Mouse (Mus musculus) hindbrain, embryonic 14.5 days (tissue): ENCODE results near the gene Mrpl58. TPM values are rescaled to one million over a fixed set of nuclear protein-coding genes. Genes with fewer than 3 reads are reported as not detected.

ENCODE experiments used
- ATAC-seq: fragments of 200-750 bp; cut with Nextera tagmentation; 2 replicates; pipeline ENCODE4 v1.8.0; 2017; ENCODE audit warnings: moderate number of reproducible peaks, mild to moderate bottlenecking, moderate TSS enrichment, moderate library complexity; ENCODE audit not compliant: low FRiP score
- DNase-seq: peaks from one replicate; pipeline ENCODE4 v3.0.0-alpha.2; 2015; ENCODE audit warnings: low spot score
- H3K27ac ChIP-seq: fragments of 300-500 bp; sonication (generic); 2 replicates; pipeline ENCODE4 v1.5.1; 2014; ENCODE audit warnings: mild to moderate bottlenecking, moderate library complexity
- H3K27me3 ChIP-seq: fragments of 300-500 bp; sonication (generic); 2 replicates; pipeline ENCODE4 v1.6.1; 2014; ENCODE audit warnings: mild to moderate bottlenecking, low read length, mixed read lengths; ENCODE audit not compliant: control insufficient read depth, insufficient read depth
- H3K36me3 ChIP-seq: fragments of 300-500 bp; sonication (generic); replicated peaks from 2 replicates; pipeline ENCODE4 v1.6.1; 2014; ENCODE audit not compliant: control insufficient read depth, insufficient read depth
- H3K4me1 ChIP-seq: fragments of 300-500 bp; sonication (generic); replicated peaks from 2 replicates; pipeline ENCODE4 v1.6.1; 2014; ENCODE audit warnings: antibody characterized with exemption, low read length, mixed read lengths; ENCODE audit not compliant: control insufficient read depth, insufficient read depth
- H3K4me2 ChIP-seq: fragments of 300-500 bp; sonication (generic); replicated peaks from 2 replicates; pipeline ENCODE4 v1.6.1; 2014; ENCODE audit warnings: mild to moderate bottlenecking, moderate library complexity
- H3K4me3 ChIP-seq: fragments of 300-500 bp; sonication (generic); replicated peaks from 2 replicates; pipeline ENCODE4 v1.5.1; 2014; ENCODE audit warnings: mild to moderate bottlenecking, low read length
- H3K9ac ChIP-seq: fragments of 300-500 bp; sonication (generic); 2 replicates; pipeline ENCODE4 v1.6.1; 2014
- H3K9me3 ChIP-seq: fragments of 300-500 bp; sonication (generic); 2 replicates; pipeline ENCODE4 v1.6.1; 2016; ENCODE audit warnings: low read length; ENCODE audit not compliant: control insufficient read depth
- WGBS: fragments of 180-500 bp; shearing (Covaris S2); extraction: QIAGEN DNeasy Blood & Tissue Kit; methylation state at CpG from one replicate; pipeline ENCODE4 v1.1.7; 2014; 5-methylcytosine and 5-hydroxymethylcytosine counted together
- polyA plus RNA-seq: library from polyadenylated mRNA; unstranded; fragments of >200 nt; fragmentation: Nextera tagmentation; extraction: Ambion mirVana; gene quantifications from 2 replicates; pipeline ENCODE4 v1.2.1, GENCODE M21; 2014

Mrpl58 gene
- polyA plus RNA-seq, 1 experiment from 2014 or later = 222 TPM

- H3K4me1 ChIP-seq = peaks cover 22% of the 10 kb centered on the region
- H3K9me3 ChIP-seq = no peaks in the 10 kb centered on the region
- ATAC-seq (peak; percentile 80), DNase-seq (peak; percentile 83)
- 1% methylated on average over 39 of the region's 39 CpGs for WGBS
- H3K27me3 ChIP-seq = 0 out of 2 replicates have a peak, but pooled peaks cover 3% of the 10 kb centered on the region
- H3K36me3 ChIP-seq = no peaks in the 10 kb centered on the region
- H3K9ac ChIP-seq = peak within 1 kb of the TSS; percentile 87
- peak within 1 kb of the TSS; percentile 85 for H3K27ac ChIP-seq
- peak within 1 kb of the TSS; percentile 82 for H3K4me3 ChIP-seq
- peak within 1 kb of the TSS; percentile 94 for H3K4me2 ChIP-seq
These were observed 36.1 kb upstream of the Mrpl58 start, which contains the start of gene Hid1 for GRCm38 (mm10) chr11:115367395-115367944. Gene Hid1, minus strand, starts transcription at chr11:115367756.

- Histone ChIP-seq H3K4me2 (no peak overlapping the region), H3K27ac (no peak overlapping the region), H3K36me3 (no peaks in the 10 kb centered on the region), H3K4me1 (peaks cover 22% of the 10 kb centered on the region), H3K9ac (no peak overlapping the region), H3K27me3 (0 out of 2 replicates have a peak, but pooled peaks cover 3% of the 10 kb centered on the region), H3K4me3 (no peak overlapping the region), H3K9me3 (no peaks in the 10 kb centered on the region)
- 58% methylated on average over 7 of the region's 7 CpGs for WGBS
- DNase-seq (no peak), ATAC-seq (no peak)
These were observed 33.2 kb upstream of the Mrpl58 start for GRCm38 (mm10) chr11:115370368-115370767.

GRCm38 (mm10) chr11:115371354-115371753 lies 32.2 kb upstream of the Mrpl58 start:
- 50% methylated on average over 8 of the region's 8 CpGs for WGBS
- ATAC-seq (no peak), DNase-seq (no peak)
- Histone ChIP-seq H3K4me1 (peaks cover 12% of the 10 kb centered on the region), H3K36me3 (no peaks in the 10 kb centered on the region), H3K4me3 (no peak overlapping the region), H3K9ac (no peak overlapping the region), H3K9me3 (no peaks in the 10 kb centered on the region), H3K27ac (no peak overlapping the region), H3K4me2 (no peak overlapping the region), H3K27me3 (peaks cover 8% of the 10 kb centered on the region; the same call in 1 of the 2 replicates)

GRCm38 (mm10) chr11:115372015-115372414 lies 31.5 kb upstream of the Mrpl58 start:
- Histone ChIP-seq H3K9ac (no peak overlapping the region), H3K36me3 (no peaks in the 10 kb centered on the region), H3K4me1 (peaks cover 5% of the 10 kb centered on the region; the same call in 1 of the 2 replicates), H3K9me3 (no peaks in the 10 kb centered on the region), H3K4me3 (no peak overlapping the region), H3K4me2 (no peak overlapping the region), H3K27ac (no peak overlapping the region), H3K27me3 (peaks cover 8% of the 10 kb centered on the region; the same call in 1 of the 2 replicates)
- WGBS = 72% methylated on average over 1 of the region's 1 CpGs
- ATAC-seq (no peak), DNase-seq (no peak)

GRCm38 (mm10) chr11:115372737-115373136 lies 30.8 kb upstream of the Mrpl58 start:
- 47% methylated on average over 2 of the region's 2 CpGs for WGBS
- H3K9me3 ChIP-seq = no peaks in the 10 kb centered on the region
- no peak overlapping the region for H3K9ac ChIP-seq
- no peak overlapping the region for H3K4me2 ChIP-seq
- no peaks in the 10 kb centered on the region for H3K36me3 ChIP-seq
- H3K27ac ChIP-seq = no peak overlapping the region
- peaks cover 8% of the 10 kb centered on the region; the same call in 1 of the 2 replicates for H3K27me3 ChIP-seq
- H3K4me3 ChIP-seq = no peak overlapping the region
- ATAC-seq (no peak), DNase-seq (no peak)
- peaks cover 5% of the 10 kb centered on the region; the same call in 1 of the 2 replicates for H3K4me1 ChIP-seq

GRCm38 (mm10) chr11:115373805-115374694 lies 29.5 kb upstream of the Mrpl58 start:
- Histone ChIP-seq H3K4me1 (peaks cover 5% of the 10 kb centered on the region; the same call in 1 of the 2 replicates), H3K9me3 (no peaks in the 10 kb centered on the region), H3K27ac (peak overlapping the region; percentile 67), H3K9ac (peak overlapping the region; percentile 65), H3K4me3 (peak overlapping the region; percentile 37), H3K36me3 (no peaks in the 10 kb centered on the region), H3K4me2 (peak overlapping the region; percentile 58), H3K27me3 (peaks cover 5% of the 10 kb centered on the region; the same call in 1 of the 2 replicates)
- DNase-seq = peak; percentile 77
- peak; percentile 72 for ATAC-seq
- 2% methylated on average over 30 of the region's 30 CpGs for WGBS

GRCm38 (mm10) chr11:115374695-115375425 lies 28.7 kb upstream of the Mrpl58 start:
- Histone ChIP-seq H3K4me1 (peaks cover 5% of the 10 kb centered on the region; the same call in 1 of the 2 replicates), H3K27ac (peak overlapping the region; percentile 67; the same call in 1 of the 2 replicates), H3K9me3 (no peaks in the 10 kb centered on the region), H3K36me3 (no peaks in the 10 kb centered on the region), H3K9ac (peak overlapping the region; percentile 65), H3K27me3 (peaks cover 5% of the 10 kb centered on the region; the same call in 1 of the 2 replicates), H3K4me2 (peak overlapping the region; percentile 58), H3K4me3 (peak overlapping the region; percentile 37)
- 62% methylated on average over 12 of the region's 12 CpGs for WGBS
- no peak for ATAC-seq
- no peak for DNase-seq

GRCm38 (mm10) chr11:115376722-115377121 lies 26.8 kb upstream of the Mrpl58 start:
- H3K9me3 ChIP-seq = no peaks in the 10 kb centered on the region
- no peak overlapping the region for H3K27ac ChIP-seq
- H3K36me3 ChIP-seq = no peaks in the 10 kb centered on the region
- 75% methylated on average over 7 of the region's 7 CpGs for WGBS
- DNase-seq (no peak), ATAC-seq (no peak)
- no peak overlapping the region for H3K4me3 ChIP-seq
- H3K9ac ChIP-seq = no peak overlapping the region
- peaks cover 5% of the 10 kb centered on the region; the same call in 1 of the 2 replicates for H3K27me3 ChIP-seq
- H3K4me2 ChIP-seq = no peak overlapping the region
- H3K4me1 ChIP-seq = peaks cover 5% of the 10 kb centered on the region
